Mouse (Mus musculus) lung, postnatal 0 days (tissue): ENCODE measurements at regions not wholly inside any gene's neighbourhood (a gene's known extent, or its start where the extent isn't known, plus 50 kb on each side); places are given as distances from the start of the nearest gene placed in this dataset.

ENCODE experiments used
- CTCF ChIP-seq: IDR thresholded peaks from 2 replicates; pipeline ENCODE4 v1.5.1; 2016; ENCODE audit warnings: antibody characterized with exemption, mild to moderate bottlenecking
- EP300 ChIP-seq: IDR thresholded peaks from 2 replicates; pipeline ENCODE4 v1.6.1; 2016; ENCODE audit warnings: antibody characterized with exemption, mild to moderate bottlenecking, control low read depth

- TF ChIP-seq CTCF (no peak), EP300 (no peak)
Measured at GRCm38 (mm10) chr17:79520283-79520682, 91.4 kb upstream of the Rmdn2 start.
